Mouse (Mus musculus) embryo, embryonic 9.5 days (tissue): ENCODE measurements at regions not wholly inside any gene's neighbourhood (a gene's known extent, or its start where the extent isn't known, plus 50 kb on each side); places are given as distances from the start of the nearest gene placed in this dataset.

Experiments
- DNase-seq: peaks from one replicate; pipeline ENCODE4 v3.0.0-alpha.2; 2017; ENCODE audit errors: extremely low spot score

- no peak for DNase-seq
Observed at GRCm38 (mm10) chr1:82162926-82163325, 70.0 kb upstream of the Gm9747 start.

- no peak for DNase-seq
Observed at GRCm38 (mm10) chr1:82168158-82168557, 64.8 kb upstream of the Gm9747 start.

GRCm38 (mm10) chr1:82168949-82169348 lies 64.0 kb upstream of the Gm9747 start:
- DNase-seq, result no peak

- no peak for DNase-seq
Observed at GRCm38 (mm10) chr1:82180427-82180826, 52.5 kb upstream of the Gm9747 start.
